Mouse (Mus musculus): ENCODE results near the gene Rela. TPM values are rescaled to one million over a fixed set of nuclear protein-coding genes. Genes with fewer than 3 reads are reported as not detected.

Gene Rela
- polyA plus RNA-seq, 1 experiment from 2014 or later: 62.4 TPM

- Histone ChIP-seq H3K27me3 (no peaks in the 10 kb centered on the region), H3K36me3 (peaks cover 43% of the 10 kb centered on the region), H3K4me3 (replicated peaks) (peak overlapping the region; percentile 75), H3K27ac (replicated peaks) (peak overlapping the region; percentile 97), H3K4me2 (replicated peaks) (peak overlapping the region; percentile 94), H3K9me3 (replicated peaks) (no peaks in the 10 kb centered on the region), H3K4me1 (peaks cover 51% of the 10 kb centered on the region), H3K9ac (peak overlapping the region; percentile 73)
- under 1% methylated on average over 7 of the region's 7 CpGs for WGBS
- no peak for ATAC-seq (ENCODE audit: insufficient number of reproducible peaks, low FRiP score, low TSS enrichment, low read depth)
These were observed 51.8 kb downstream of the Rela start for GRCm38 (mm10) chr19:5689088-5689428.

DNA sequence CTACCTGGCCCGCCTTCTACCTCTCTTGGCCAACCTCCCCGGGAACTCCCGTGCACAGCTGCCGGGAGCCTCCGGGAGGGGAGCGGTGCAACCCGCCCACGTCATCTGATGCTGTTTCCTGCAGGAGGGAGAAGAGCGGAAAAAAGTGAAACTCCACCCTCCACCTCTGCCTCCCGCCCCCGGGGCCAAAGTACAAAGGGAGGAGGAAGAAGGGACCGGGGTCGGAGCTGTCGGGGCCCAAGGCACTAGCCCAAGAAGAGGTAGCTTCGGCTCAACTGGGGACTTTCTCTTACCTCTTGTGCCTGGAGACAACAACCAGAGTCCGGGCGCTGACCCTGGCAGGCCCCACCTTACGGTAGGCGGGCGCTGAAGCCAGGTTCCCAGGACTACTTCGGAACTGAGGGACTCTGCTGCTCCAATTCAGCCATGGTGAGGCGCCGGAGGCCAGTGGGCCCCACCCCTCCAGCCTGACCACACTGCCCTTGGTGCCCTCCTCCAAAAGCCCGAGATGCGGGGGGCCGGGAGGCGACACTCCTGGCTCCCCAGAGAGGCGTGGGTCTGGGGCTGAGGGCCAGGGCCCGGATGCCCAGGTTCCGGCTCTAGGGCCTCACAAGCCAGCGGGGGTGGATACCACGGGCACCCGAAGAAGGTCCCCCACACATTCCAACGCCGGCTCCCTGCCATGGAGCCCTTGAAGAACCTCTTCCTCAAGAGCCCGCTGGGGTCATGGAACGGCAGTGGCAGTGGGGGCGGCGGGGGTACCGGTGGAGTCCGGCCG is 52.5 kb downstream of the Rela start:
- H3K27ac ChIP-seq (replicated peaks): peak overlapping the region; percentile 97
- H3K36me3 ChIP-seq: peaks cover 41% of the 10 kb centered on the region
- peak overlapping the region; percentile 73 for H3K9ac ChIP-seq
- H3K4me3 ChIP-seq (replicated peaks): peak overlapping the region; percentile 75
- WGBS: 7% methylated on average over 41 of the region's 42 CpGs
- H3K4me2 ChIP-seq (replicated peaks): peak overlapping the region; percentile 94
- H3K9me3 ChIP-seq (replicated peaks): no peaks in the 10 kb centered on the region
- H3K27me3 ChIP-seq: no peaks in the 10 kb centered on the region
- peak; percentile 77 for ATAC-seq (ENCODE audit: insufficient number of reproducible peaks, low FRiP score, low TSS enrichment, low read depth)
- peaks cover 53% of the 10 kb centered on the region for H3K4me1 ChIP-seq

DNA sequence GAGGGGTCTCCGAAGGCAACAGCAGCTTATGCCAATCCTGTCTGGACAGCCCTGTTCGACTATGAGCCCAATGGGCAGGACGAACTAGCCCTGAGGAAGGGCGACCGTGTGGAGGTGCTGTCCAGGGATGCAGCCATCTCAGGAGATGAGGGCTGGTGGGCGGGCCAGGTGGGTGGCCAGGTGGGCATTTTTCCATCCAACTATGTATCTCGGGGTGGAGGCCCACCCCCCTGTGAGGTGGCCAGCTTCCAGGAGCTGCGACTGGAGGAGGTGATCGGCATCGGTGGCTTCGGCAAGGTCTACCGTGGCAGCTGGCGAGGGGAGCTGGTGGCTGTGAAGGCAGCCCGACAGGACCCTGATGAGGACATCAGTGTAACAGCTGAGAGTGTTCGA is 53.1 kb downstream of the Rela start:
- 49% methylated on average over 15 of the region's 15 CpGs for WGBS
- Histone ChIP-seq H3K9ac (peak overlapping the region; percentile 73), H3K36me3 (peaks cover 41% of the 10 kb centered on the region), H3K9me3 (replicated peaks) (no peaks in the 10 kb centered on the region), H3K4me2 (replicated peaks) (peak overlapping the region; percentile 94), H3K27me3 (no peaks in the 10 kb centered on the region), H3K4me1 (peaks cover 55% of the 10 kb centered on the region), H3K27ac (replicated peaks) (peak overlapping the region; percentile 97), H3K4me3 (replicated peaks) (peak overlapping the region; percentile 75)
- ATAC-seq (ENCODE audit: insufficient number of reproducible peaks, low FRiP score, low TSS enrichment, low read depth): no peak

GRCm38 (mm10) chr19:5691601-5692000 is 54.3 kb downstream of the Rela start:
- H3K4me3 ChIP-seq (replicated peaks): peak overlapping the region; percentile 75
- H3K27me3 ChIP-seq: no peaks in the 10 kb centered on the region
- peak overlapping the region; percentile 97 for H3K27ac ChIP-seq (replicated peaks)
- H3K9me3 ChIP-seq (replicated peaks): no peaks in the 10 kb centered on the region
- no peak for ATAC-seq (ENCODE audit: insufficient number of reproducible peaks, low FRiP score, low TSS enrichment, low read depth)
- peak overlapping the region; percentile 94 for H3K4me2 ChIP-seq (replicated peaks)
- H3K4me1 ChIP-seq: peaks cover 64% of the 10 kb centered on the region
- 51% methylated on average over 5 of the region's 5 CpGs for WGBS
- H3K36me3 ChIP-seq: peaks cover 41% of the 10 kb centered on the region
- peak overlapping the region; percentile 40; the same call in 1 of the 2 replicates for H3K9ac ChIP-seq

DNA sequence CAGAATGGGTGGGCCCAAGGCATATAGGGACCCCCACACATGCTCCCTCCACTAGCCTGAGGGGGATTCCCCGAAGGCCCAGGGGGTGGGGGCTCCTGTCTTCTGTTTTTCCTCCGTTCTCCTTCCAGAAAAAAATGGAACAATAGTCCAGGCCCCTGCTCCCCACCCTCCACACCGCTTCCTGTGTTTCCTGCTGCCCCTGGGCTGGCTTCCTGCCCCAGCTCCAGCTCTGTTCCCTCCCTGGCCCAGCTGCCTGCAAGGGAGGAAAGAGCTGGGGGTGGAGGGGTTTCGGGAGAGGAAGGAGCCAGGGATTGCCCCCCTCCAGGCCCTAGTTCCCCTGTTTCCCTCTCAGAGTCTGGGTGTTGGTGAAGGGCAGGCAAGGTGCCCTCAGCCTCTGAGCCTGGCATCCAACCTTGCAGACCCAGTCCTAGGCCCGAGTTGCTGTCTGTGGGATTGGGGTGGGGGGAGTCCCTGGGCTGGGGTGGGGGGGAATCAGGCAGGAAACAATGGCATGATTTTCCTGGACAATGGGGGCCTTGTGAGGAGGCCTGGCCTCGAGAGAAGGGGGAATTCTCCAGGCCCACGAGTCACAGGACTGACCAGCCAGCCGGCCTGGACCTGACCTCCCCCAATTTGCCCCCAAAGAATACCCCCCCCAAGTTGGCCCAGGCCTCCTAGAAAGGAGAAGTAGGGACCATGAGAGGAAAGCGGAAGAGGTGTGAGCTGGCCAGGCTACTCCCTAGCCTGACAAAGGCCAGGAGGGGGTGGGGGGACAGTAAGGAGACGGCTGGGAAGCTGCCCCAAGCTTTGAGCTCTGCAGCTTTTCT is 55.0 kb downstream of the Rela start:
- Histone ChIP-seq H3K27ac (replicated peaks) (peak overlapping the region; percentile 97), H3K4me1 (peaks cover 61% of the 10 kb centered on the region), H3K9ac (peak overlapping the region; percentile 40), H3K4me2 (replicated peaks) (peak overlapping the region; percentile 94), H3K36me3 (peaks cover 44% of the 10 kb centered on the region), H3K9me3 (replicated peaks) (no peaks in the 10 kb centered on the region), H3K4me3 (replicated peaks) (peak overlapping the region; percentile 75), H3K27me3 (no peaks in the 10 kb centered on the region)
- WGBS: 32% methylated on average over 10 of the region's 10 CpGs
- no peak for ATAC-seq (ENCODE audit: insufficient number of reproducible peaks, low FRiP score, low TSS enrichment, low read depth)

GRCm38 (mm10) chr19:5692913-5693396 is 55.7 kb downstream of the Rela start:
- H3K4me1 ChIP-seq: peaks cover 55% of the 10 kb centered on the region
- H3K9ac ChIP-seq: 0 out of 2 replicates have a peak overlapping the region, but pooled peaks have one; percentile 12
- H3K27ac ChIP-seq (replicated peaks): peak overlapping the region; percentile 97
- H3K27me3 ChIP-seq: no peaks in the 10 kb centered on the region
- H3K9me3 ChIP-seq (replicated peaks): no peaks in the 10 kb centered on the region
- no peak for ATAC-seq (ENCODE audit: insufficient number of reproducible peaks, low FRiP score, low TSS enrichment, low read depth)
- 55% methylated on average over 10 of the region's 10 CpGs for WGBS
- peak overlapping the region; percentile 94 for H3K4me2 ChIP-seq (replicated peaks)
- H3K36me3 ChIP-seq: peaks cover 50% of the 10 kb centered on the region
- peak overlapping the region; percentile 75 for H3K4me3 ChIP-seq (replicated peaks)

DNA sequence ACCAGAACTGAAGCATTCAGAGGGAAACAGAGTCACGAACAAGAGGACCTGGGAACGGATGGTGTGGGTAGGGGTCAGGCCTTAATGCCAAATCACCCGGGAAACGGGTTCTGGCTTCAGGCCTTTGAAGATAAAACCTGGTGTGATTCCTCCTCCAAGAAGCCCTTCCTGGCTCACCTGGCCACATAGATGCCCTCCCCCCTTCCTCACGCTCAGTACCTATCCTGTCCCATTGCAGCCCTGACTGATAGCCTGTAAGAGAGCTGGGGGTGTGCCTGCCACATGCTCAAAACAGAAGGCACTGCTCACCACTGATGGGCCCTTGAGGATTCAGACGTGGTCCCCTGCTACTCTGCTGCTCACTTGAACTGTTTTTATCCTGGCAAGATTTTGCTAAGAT is 56.5 kb downstream of the Rela start:
- Histone ChIP-seq H3K36me3 (peaks cover 59% of the 10 kb centered on the region), H3K27ac (replicated peaks) (no peak overlapping the region), H3K4me1 (peaks cover 53% of the 10 kb centered on the region), H3K9me3 (replicated peaks) (no peaks in the 10 kb centered on the region), H3K4me3 (replicated peaks) (no peak overlapping the region), H3K27me3 (no peaks in the 10 kb centered on the region), H3K9ac (no peak overlapping the region), H3K4me2 (replicated peaks) (peak overlapping the region; percentile 94; the same call in 1 of the 2 replicates)
- no peak for ATAC-seq (ENCODE audit: insufficient number of reproducible peaks, low FRiP score, low TSS enrichment, low read depth)
- 82% methylated on average over 6 of the region's 6 CpGs for WGBS

- no peak overlapping the region for H3K9ac ChIP-seq
- H3K4me1 ChIP-seq: peaks cover 43% of the 10 kb centered on the region
- 33% methylated on average over 41 of the region's 41 CpGs for WGBS
- H3K4me3 ChIP-seq (replicated peaks): 0 out of 2 replicates have a peak overlapping the region, but pooled peaks have one; percentile 8
- no peak overlapping the region for H3K27ac ChIP-seq (replicated peaks)
- H3K4me2 ChIP-seq (replicated peaks): peak overlapping the region; percentile 22; the same call in 1 of the 2 replicates
- no peaks in the 10 kb centered on the region for H3K9me3 ChIP-seq (replicated peaks)
- H3K36me3 ChIP-seq: peaks cover 80% of the 10 kb centered on the region
- ATAC-seq (ENCODE audit: insufficient number of reproducible peaks, low FRiP score, low TSS enrichment, low read depth): no peak
- H3K27me3 ChIP-seq: no peaks in the 10 kb centered on the region
These were observed 58.7 kb downstream of the Rela start for GRCm38 (mm10) chr19:5695849-5696462.

Small RNAs within 50 kb of the gene (microRNA-seq; reads per million reads assigned to microRNA genes)
- 0.52 reads per million for gene Mir6987 (ENCODE audit: borderline number of aligned reads)

Other genes starting within 250 kb of the Rela start
- gene Sart1, start 248.8 kb upstream of the Rela start, polyA plus RNA-seq (2015; fragmentation: Nextera tagmentation; extraction: Ambion mirVana): 81.5 and 83.5 TPM in 2 replicates
- gene Tsga10ip, start 235.0 kb upstream of the Rela start, polyA plus RNA-seq (2015; fragmentation: Nextera tagmentation; extraction: Ambion mirVana): 0.72 and 1.1 TPM in 2 replicates
- gene Drap1, start 212.5 kb upstream of the Rela start, polyA plus RNA-seq (2015; fragmentation: Nextera tagmentation; extraction: Ambion mirVana): 267 and 280 TPM in 2 replicates
- 67.4 and 72.3 TPM in 2 replicates for gene AI837181, start 212.3 kb upstream of the Rela start, polyA plus RNA-seq (2015; fragmentation: Nextera tagmentation; extraction: Ambion mirVana)
- gene Fosl1, start 189.9 kb upstream of the Rela start, polyA plus RNA-seq (2015; fragmentation: Nextera tagmentation; extraction: Ambion mirVana): not detected in 2 replicates
- gene Ccdc85b, start 179.6 kb upstream of the Rela start, polyA plus RNA-seq (2015; fragmentation: Nextera tagmentation; extraction: Ambion mirVana): 8.0 and 8.9 TPM in 2 replicates
- gene Fibp, start 176.9 kb upstream of the Rela start, polyA plus RNA-seq (2015; fragmentation: Nextera tagmentation; extraction: Ambion mirVana): 114 and 125 TPM in 2 replicates
- 1.4 and 2.8 TPM in 2 replicates for gene Ctsw, start 169.0 kb upstream of the Rela start, polyA plus RNA-seq (2015; fragmentation: Nextera tagmentation; extraction: Ambion mirVana)
- 219 and 226 TPM in 2 replicates for gene Efemp2, start 163.5 kb upstream of the Rela start, polyA plus RNA-seq (2015; fragmentation: Nextera tagmentation; extraction: Ambion mirVana)
- gene Mus81, start 149.1 kb upstream of the Rela start, polyA plus RNA-seq (2015; fragmentation: Nextera tagmentation; extraction: Ambion mirVana): 44.1 and 45.2 TPM in 2 replicates
- gene Cfl1, start 147.0 kb upstream of the Rela start, polyA plus RNA-seq (2015; fragmentation: Nextera tagmentation; extraction: Ambion mirVana): 2,278 and 2,311 TPM in 2 replicates
- 0.16 TPM in 1 of 2 replicates, not detected in the other for gene 1700020D05Rik, start 133.7 kb upstream of the Rela start, polyA plus RNA-seq (2015; fragmentation: Nextera tagmentation; extraction: Ambion mirVana)
- gene Snx32, start 126.9 kb upstream of the Rela start, polyA plus RNA-seq (2015; fragmentation: Nextera tagmentation; extraction: Ambion mirVana): 10.7 and 11.7 TPM in 2 replicates
- 22.1 and 23.3 TPM in 2 replicates for gene Ovol1, start 76.8 kb upstream of the Rela start, polyA plus RNA-seq (2015; fragmentation: Nextera tagmentation; extraction: Ambion mirVana)
- gene Ap5b1, start 69.5 kb upstream of the Rela start, polyA plus RNA-seq (2015; fragmentation: Nextera tagmentation; extraction: Ambion mirVana): 5.2 and 5.7 TPM in 2 replicates
- 122 and 126 TPM in 2 replicates for gene Rnaseh2c, start 35.6 kb upstream of the Rela start, polyA plus RNA-seq (2015; fragmentation: Nextera tagmentation; extraction: Ambion mirVana)
- gene Kat5, start 27.2 kb upstream of the Rela start, polyA plus RNA-seq (2015; fragmentation: Nextera tagmentation; extraction: Ambion mirVana): 49.4 and 52.3 TPM in 2 replicates
- 29.4 and 30.4 TPM in 2 replicates for gene Sipa1, start 26.2 kb downstream of the Rela start, polyA plus RNA-seq (2015; fragmentation: Nextera tagmentation; extraction: Ambion mirVana)
- 27.1 and 30.0 TPM in 2 replicates for gene Map3k11, start 51.3 kb downstream of the Rela start, polyA plus RNA-seq (2015; fragmentation: Nextera tagmentation; extraction: Ambion mirVana)
- gene Pcnx3, start 51.4 kb downstream of the Rela start, polyA plus RNA-seq (2015; fragmentation: Nextera tagmentation; extraction: Ambion mirVana): 24.6 and 26.6 TPM in 2 replicates
- gene Kcnk7, start 66.9 kb downstream of the Rela start, polyA plus RNA-seq (2015; fragmentation: Nextera tagmentation; extraction: Ambion mirVana): 3.8 TPM in 2 replicates
- gene Ehbp1l1, start 88.8 kb downstream of the Rela start, polyA plus RNA-seq (2015; fragmentation: Nextera tagmentation; extraction: Ambion mirVana): 32.4 and 35.9 TPM in 2 replicates
- gene Fam89b, start 92.2 kb downstream of the Rela start, polyA plus RNA-seq (2015; fragmentation: Nextera tagmentation; extraction: Ambion mirVana): 110 and 111 TPM in 2 replicates
- 52.5 and 53.5 TPM in 2 replicates for gene Ltbp3, start 103.4 kb downstream of the Rela start, polyA plus RNA-seq (2015; fragmentation: Nextera tagmentation; extraction: Ambion mirVana)
- gene Scyl1, start 133.9 kb downstream of the Rela start, polyA plus RNA-seq (2015; fragmentation: Nextera tagmentation; extraction: Ambion mirVana): 81.4 and 81.8 TPM in 2 replicates
- 32.5 and 37.4 TPM in 2 replicates for gene Frmd8, start 237.8 kb downstream of the Rela start, polyA plus RNA-seq (2015; fragmentation: Nextera tagmentation; extraction: Ambion mirVana)
- gene Slc25a45, start 240.3 kb downstream of the Rela start, polyA plus RNA-seq (2015; fragmentation: Nextera tagmentation; extraction: Ambion mirVana): 5.9 and 7.5 TPM in 2 replicates